Mouse (Mus musculus): ENCODE measurements around the gene Exosc9. TPM values are rescaled to one million over a fixed set of nuclear protein-coding genes. Genes with fewer than 3 reads are reported as not detected.
A peak's percentile ranks its signal among the peaks of the same experiment; 100 is the strongest.
"Not testable (repeated sequence)": the region's sequence is repeated elsewhere in the genome, so short reads cannot be mapped to it uniquely, and the experiment has no call there.

Gene Exosc9
- polyA plus RNA-seq, 1 experiment from 2014 or later, result 86.1 TPM

DNA sequence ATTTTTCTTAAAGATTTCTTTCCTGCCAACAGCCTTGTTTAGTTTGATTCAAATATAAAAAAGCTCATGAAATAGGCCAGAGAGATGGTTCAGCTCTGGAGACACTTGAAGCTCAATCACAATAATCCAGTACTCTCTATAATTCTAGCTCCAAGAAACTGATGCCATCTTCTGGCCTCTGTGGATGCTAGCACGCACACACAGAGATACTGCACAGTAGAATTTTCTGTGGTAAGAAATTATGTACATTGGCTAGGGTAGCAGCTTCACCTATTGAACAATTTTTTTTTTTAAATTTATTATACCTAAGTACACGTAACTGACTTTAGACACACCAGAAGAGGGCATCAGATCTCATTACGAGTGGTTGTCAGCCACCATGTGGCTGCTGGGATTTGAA, 11.3 kb downstream of the Exosc9 start:
- H3K9ac ChIP-seq, result no peak overlapping the region
- no peak for ATAC-seq (ENCODE audit: low FRiP score)
- H3K27me3 ChIP-seq, result no peaks in the 10 kb centered on the region
- H3K9me3 ChIP-seq, result no peaks in the 10 kb centered on the region
- no peak overlapping the region for H3K4me3 ChIP-seq (replicated peaks)
- peaks cover 88% of the 10 kb centered on the region for H3K36me3 ChIP-seq (replicated peaks)
- H3K27ac ChIP-seq, result no peak overlapping the region
- H3K4me1 ChIP-seq, result no peaks in the 10 kb centered on the region
- H3K4me2 ChIP-seq, result no peak overlapping the region
- 93% methylated on average over 3 of the region's 3 CpGs for WGBS

DNA sequence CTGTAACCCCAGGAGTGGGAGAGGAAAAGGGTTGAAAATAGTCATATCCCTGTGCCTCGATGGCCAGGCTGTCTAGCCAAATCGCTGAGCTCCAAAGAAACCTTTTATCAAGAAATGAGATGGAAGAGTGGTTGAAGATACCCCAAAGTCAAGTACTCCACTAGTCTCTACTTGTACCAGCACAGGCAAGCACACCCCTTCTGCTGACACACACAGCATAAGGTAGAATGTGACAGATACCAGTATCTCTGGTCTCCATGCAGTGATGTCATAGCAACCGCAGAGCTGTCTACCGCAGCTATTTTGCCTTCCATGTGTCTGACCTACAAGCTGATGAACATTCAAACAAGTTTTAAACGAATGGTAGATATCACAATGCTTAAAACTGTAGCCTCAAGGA, 17.4 kb downstream of the Exosc9 start:
- Histone ChIP-seq H3K4me3 (replicated peaks) (peak overlapping the region; percentile 69), H3K4me1 (peaks cover 23% of the 10 kb centered on the region), H3K9me3 (no peaks in the 10 kb centered on the region), H3K9ac (peak overlapping the region; percentile 83; the same call in 1 of the 2 replicates), H3K27ac (no peak overlapping the region), H3K36me3 (replicated peaks) (peaks cover 49% of the 10 kb centered on the region), H3K27me3 (no peaks in the 10 kb centered on the region), H3K4me2 (peak overlapping the region; percentile 67)
- no peak for ATAC-seq (ENCODE audit: low FRiP score)
- WGBS, result 90% methylated on average over 5 of the region's 5 CpGs

DNA sequence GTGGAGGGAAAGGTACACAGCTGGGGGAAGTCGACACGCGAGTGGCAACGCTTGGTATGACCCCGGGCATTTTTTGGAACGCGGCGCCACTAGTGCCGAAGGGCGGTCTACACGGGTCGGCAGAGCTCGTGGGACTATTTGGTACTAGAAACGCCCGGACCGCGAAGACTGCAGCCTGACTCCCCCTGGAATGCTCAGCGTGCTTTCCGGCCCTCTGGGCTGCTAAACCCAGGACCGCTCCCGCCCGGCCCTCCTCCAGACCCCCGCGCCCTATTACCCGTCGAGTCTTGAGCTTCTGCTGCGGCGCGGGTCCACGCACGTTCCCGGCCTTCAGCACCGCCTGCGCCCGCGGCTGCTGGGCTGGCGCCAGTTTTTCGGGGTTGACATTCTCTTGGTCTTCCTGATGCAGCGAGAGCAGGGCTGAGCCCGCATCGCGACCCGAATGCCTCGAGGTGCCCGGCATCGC, 19.0 kb downstream of the Exosc9 start:
- Histone ChIP-seq H3K4me3 (replicated peaks) (peak overlapping the region; percentile 69), H3K4me2 (peak overlapping the region; percentile 67), H3K4me1 (peaks cover 23% of the 10 kb centered on the region), H3K27me3 (no peaks in the 10 kb centered on the region), H3K27ac (peak overlapping the region; percentile 89), H3K9me3 (no peaks in the 10 kb centered on the region), H3K9ac (peak overlapping the region; percentile 83), H3K36me3 (replicated peaks) (peaks cover 36% of the 10 kb centered on the region)
- under 1% methylated on average over 46 of the region's 46 CpGs for WGBS
- peak; percentile 27 for ATAC-seq (ENCODE audit: low FRiP score)

DNA sequence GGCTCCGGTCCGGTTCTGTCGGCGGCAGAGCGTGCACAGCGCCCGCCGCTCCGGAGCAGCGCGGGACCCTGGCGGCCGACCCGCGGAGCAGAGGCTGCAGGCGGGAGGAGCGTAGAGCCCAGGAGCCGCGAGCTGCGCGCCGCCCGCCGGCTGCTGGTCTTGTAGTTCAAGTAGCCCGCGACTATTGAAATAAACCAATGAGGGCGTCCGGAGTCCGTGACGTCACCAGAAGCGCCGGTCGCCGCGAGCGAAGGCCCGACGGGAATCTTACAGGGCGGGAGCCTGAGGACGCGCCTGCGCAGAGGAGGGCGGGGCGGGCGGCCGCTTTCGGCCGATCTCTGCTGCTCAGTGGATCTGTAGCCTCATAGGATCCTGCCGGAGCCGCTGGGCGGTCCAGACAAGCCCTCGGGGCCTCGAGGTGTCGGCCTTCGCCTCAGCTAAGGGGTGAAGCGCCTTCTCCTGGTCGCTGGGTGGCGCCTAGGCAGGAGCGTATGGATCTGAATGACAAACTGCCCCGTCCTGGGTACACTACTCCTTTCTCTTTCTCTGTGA, 19.5 kb downstream of the Exosc9 start, which contains the start of gene Ccna2:
Gene Ccna2 (minus strand): TSS at position 324 of the 552 bp plus-strand sequence.
- Histone ChIP-seq H3K27me3 (no peaks in the 10 kb centered on the region), H3K27ac (peak within 1 kb of the TSS; percentile 89), H3K4me3 (replicated peaks) (peak within 1 kb of the TSS; percentile 69), H3K4me2 (peak within 1 kb of the TSS; percentile 67), H3K36me3 (replicated peaks) (peaks cover 31% of the 10 kb centered on the region), H3K9me3 (no peaks in the 10 kb centered on the region), H3K9ac (peak within 1 kb of the TSS; percentile 83), H3K4me1 (peaks cover 23% of the 10 kb centered on the region)
- ATAC-seq (ENCODE audit: low FRiP score), result peak; percentile 100
- WGBS, result under 1% methylated on average over 60 of the region's 60 CpGs

- Histone ChIP-seq H3K27ac (no peak overlapping the region), H3K36me3 (replicated peaks) (0 out of 2 replicates have a peak, but pooled peaks cover 6% of the 10 kb centered on the region), H3K9ac (no peak overlapping the region), H3K9me3 (no peaks in the 10 kb centered on the region), H3K4me3 (replicated peaks) (no peak overlapping the region), H3K4me2 (no peak overlapping the region), H3K27me3 (no peaks in the 10 kb centered on the region), H3K4me1 (no peaks in the 10 kb centered on the region)
- ATAC-seq (ENCODE audit: low FRiP score), result no peak
- WGBS, result 87% methylated on average over 3 of the region's 3 CpGs
These were observed 46.4 kb downstream of the Exosc9 start for GRCm38 (mm10) chr3:36598811-36599210.

- H3K4me2 ChIP-seq; H3K27me3 ChIP-seq; H3K36me3 ChIP-seq (replicated peaks); H3K4me1 ChIP-seq; H3K9me3 ChIP-seq; H3K4me3 ChIP-seq (replicated peaks); H3K9ac ChIP-seq; ATAC-seq (ENCODE audit: low FRiP score); H3K27ac ChIP-seq: not testable (repeated sequence)
- WGBS, result 89% methylated on average over 8 of the region's 9 CpGs
These were observed 47.4 kb downstream of the Exosc9 start for GRCm38 (mm10) chr3:36599773-36600172.

GRCm38 (mm10) chr3:36605894-36606783, 53.7 kb downstream of the Exosc9 start:
- Histone ChIP-seq H3K9me3 (no peaks in the 10 kb centered on the region), H3K4me3 (replicated peaks) (no peak overlapping the region), H3K27ac (no peak overlapping the region), H3K9ac (no peak overlapping the region), H3K27me3 (no peaks in the 10 kb centered on the region), H3K36me3 (replicated peaks) (0 out of 2 replicates have a peak, but pooled peaks cover 6% of the 10 kb centered on the region), H3K4me1 (no peaks in the 10 kb centered on the region), H3K4me2 (no peak overlapping the region)
- no peak for ATAC-seq (ENCODE audit: low FRiP score)
- 87% methylated on average over 7 of the region's 7 CpGs for WGBS

DNA sequence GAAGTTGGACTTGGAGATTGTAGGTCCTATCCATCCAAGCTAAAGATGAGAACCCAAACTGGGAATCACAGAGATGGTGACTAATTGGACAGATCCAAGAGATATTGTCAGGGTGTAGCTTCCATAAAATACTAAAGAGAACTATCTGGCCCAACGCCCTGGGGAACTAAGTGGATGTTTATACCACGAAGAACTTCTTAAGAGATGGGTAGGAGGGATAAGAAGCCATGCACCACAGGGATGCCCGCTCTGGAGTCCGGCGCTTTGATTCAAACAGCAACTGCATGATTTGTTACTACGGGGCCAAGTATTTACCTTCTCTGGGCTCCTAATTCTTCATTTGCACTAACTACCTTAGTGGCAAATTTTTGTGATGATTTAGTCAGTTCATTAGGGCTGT, 60.3 kb downstream of the Exosc9 start:
- H3K36me3 ChIP-seq (replicated peaks), result no peaks in the 10 kb centered on the region
- peak overlapping the region; percentile 36 for H3K27ac ChIP-seq
- H3K9ac ChIP-seq, result peak overlapping the region; percentile 70
- no peaks in the 10 kb centered on the region for H3K27me3 ChIP-seq
- no peaks in the 10 kb centered on the region for H3K9me3 ChIP-seq
- ATAC-seq (ENCODE audit: low FRiP score), result peak; percentile 40
- peak overlapping the region; percentile 67 for H3K4me3 ChIP-seq (replicated peaks)
- peak overlapping the region; percentile 64 for H3K4me2 ChIP-seq
- H3K4me1 ChIP-seq, result peaks cover 10% of the 10 kb centered on the region
- 1% methylated on average over 6 of the region's 6 CpGs for WGBS

GRCm38 (mm10) chr3:36613202-36613907, 60.9 kb downstream of the Exosc9 start, which contains the start of gene Bbs7:
Gene Bbs7 (minus strand): TSS chr3:36613477.
- peak within 1 kb of the TSS; percentile 36 for H3K27ac ChIP-seq
- H3K4me1 ChIP-seq, result peaks cover 10% of the 10 kb centered on the region
- no peaks in the 10 kb centered on the region for H3K27me3 ChIP-seq
- H3K9me3 ChIP-seq, result no peaks in the 10 kb centered on the region
- H3K36me3 ChIP-seq (replicated peaks), result no peaks in the 10 kb centered on the region
- 3% methylated on average over 38 of the region's 38 CpGs for WGBS
- H3K9ac ChIP-seq, result peak within 1 kb of the TSS; percentile 70
- H3K4me2 ChIP-seq, result peak within 1 kb of the TSS; percentile 64
- peak; percentile 100 for ATAC-seq (ENCODE audit: low FRiP score)
- peak within 1 kb of the TSS; percentile 67 for H3K4me3 ChIP-seq (replicated peaks)

- no peak overlapping the region for H3K4me2 ChIP-seq
- WGBS, result 65% methylated on average over 5 of the region's 5 CpGs
- H3K4me3 ChIP-seq (replicated peaks), result peak overlapping the region; percentile 67; the same call in 1 of the 2 replicates
- no peak overlapping the region for H3K9ac ChIP-seq
- no peak for ATAC-seq (ENCODE audit: low FRiP score)
- no peak overlapping the region for H3K27ac ChIP-seq
- no peaks in the 10 kb centered on the region for H3K9me3 ChIP-seq
- H3K36me3 ChIP-seq (replicated peaks), result no peaks in the 10 kb centered on the region
- H3K27me3 ChIP-seq, result no peaks in the 10 kb centered on the region
- H3K4me1 ChIP-seq, result peaks cover 10% of the 10 kb centered on the region
These were observed 61.5 kb downstream of the Exosc9 start for GRCm38 (mm10) chr3:36613908-36614255.
